In genomic region chr11:74768045-74768444, GRCm38 (mm10) we compare ENCODE assay signal across 10 mouse cellular contexts. TPM values are rescaled to one million over a fixed set of nuclear protein-coding genes. Genes with fewer than 3 reads are reported as not detected.
A peak's percentile ranks its signal among the peaks of the same experiment; 100 is the strongest.
DNase-seq lines count a peak whose midpoint lies in the region; ATAC-seq and TF ChIP-seq lines count a peak whose summit lies in the region.
"Had no signal": no experiment of that assay in that cellular context is flagged by ENCODE, and none has a peak within 500 bp of the region (broad histone marks: within the 10 kb centered on the region; RNA-seq: fewer than 3 reads in every experiment).

No protein-coding gene starts in this region.

- peaks cover 28% of the 10 kb centered on the region for H3K4me1 ChIP-seq in G1E (ENCODE audit: insufficient read depth, low read depth, low read length)

- H3K36me3 ChIP-seq in G1E (replicated peaks) = peaks cover 9% of the 10 kb centered on the region
- H3K36me3 ChIP-seq: embryonic facial prominence, embryonic 13.5 days; limb, embryonic 15.5 days had no signal

- H3K27me3 ChIP-seq in G1E (ENCODE audit: insufficient read depth, low read length) = peaks cover 9% of the 10 kb centered on the region
- H3K27me3 ChIP-seq: embryonic facial prominence, embryonic 13.5 days; limb, embryonic 15.5 days had no signal

- no peak overlapping the region for H3K4me3 ChIP-seq in G1E (ENCODE audit: low read depth, low read length)
- H3K4me3 ChIP-seq: embryonic facial prominence, embryonic 13.5 days; limb, embryonic 15.5 days had no signal

- peak; percentile 13 to 57 for DNase-seq in heart, adult 18-20 months
- no peak for DNase-seq in heart, adult 9 months (ENCODE audit: low spot score in 2 of 2)
- DNase-seq in 3T3-L1 (ENCODE audit: low read depth, low spot score) = peak; percentile 46
- DNase-seq in G1E (ENCODE audit: low spot score) = no peak
- DNase-seq in gastrocnemius, postnatal 14 days = peak; percentile 17
- DNase-seq in lung, postnatal 4 days = peak; percentile 29 to 54
- peak; percentile 65 for DNase-seq in thymus, postnatal 25 days

- no peak for ATAC-seq in G1E (ENCODE audit: extremely low read depth, insufficient number of reproducible peaks, low FRiP score, poor library complexity, severe bottlenecking)
- no peak for ATAC-seq in monocyte, adult 5-6 weeks (replicated peaks; ENCODE audit: insufficient number of reproducible peaks, low FRiP score, low TSS enrichment, poor library complexity, severe bottlenecking)

- H3K9me3 ChIP-seq in G1E (replicated peaks) = no peaks in the 10 kb centered on the region
- H3K9me3 ChIP-seq: embryonic facial prominence, embryonic 13.5 days; limb, embryonic 15.5 days had no signal

- intact Hi-C loops in gastrocnemius, postnatal 14 days (cut with DNase I; ENCODE audit: low total_unique reads) = no loop called here

- TF ChIP-seq CTCF in G1E (IDR thresholded peaks at IDR 0.05; ENCODE audit: low read depth, low read length) = peak; percentile 43; the same call in 1 of the 2 replicates

RNA-seq across cellular contexts. Expression of gene Mettl16, which starts 2.6 kb away (rescaled TPM):
- 10 to 100 TPM; 16.4 to 17.3 TPM for total RNA-seq in heart, adult 18-20 months (2021)
- total RNA-seq in G1E (2014; fragmentation: Nextera tagmentation) (29.4 and 38.7 TPM in 2 replicates), G1E (2017) (32.6 and 36.1 TPM in 2 replicates)
- 16.6 and 22.9 TPM in 2 replicates for polyA plus RNA-seq in G1E (2012)
- 1 to 10 TPM; 8.5 to 9.2 TPM for total RNA-seq in gastrocnemius, postnatal 14 days (2021)
- 26.1 to 29.5 TPM (median 28.1 TPM) in 3 replicates for total RNA-seq in monocyte, adult 5-6 weeks (2017)

RNA-seq across cellular contexts. Expression of gene Pafah1b1, which starts 43.6 kb away (rescaled TPM):
- total RNA-seq in heart, adult 18-20 months (2021) = 100 to 1,000 TPM; 195 to 223 TPM
- total RNA-seq in G1E (2014; fragmentation: Nextera tagmentation) (96.1 and 115 TPM in 2 replicates), G1E (2017) (80.9 and 91.5 TPM in 2 replicates)
- polyA plus RNA-seq in G1E (2012) = 10.0 and 12.4 TPM in 2 replicates
- total RNA-seq in gastrocnemius, postnatal 14 days (2021) = 100 to 1,000 TPM in 1 of 2 experiments, 10 to 100 TPM in 1; 96.6 to 101 TPM
- 110 to 123 TPM (median 118 TPM) in 3 replicates for total RNA-seq in monocyte, adult 5-6 weeks (2017)

Comparison
In these comparisons a context has a peak if more than half of its experiments do, and no peak if none do; other contexts are left out.
1. DNase-seq: peak in heart, adult 18-20 months (2 of 2), 3T3-L1 (single experiment), gastrocnemius, postnatal 14 days (single experiment), lung, postnatal 4 days (2 of 2) and thymus, postnatal 25 days (single experiment); none in heart, adult 9 months (0 of 2) and G1E (single experiment).